Mouse (Mus musculus) right cerebral cortex, postnatal 4 days (tissue): Measurements from ENCODE around the gene Rpl35a.
A peak's percentile ranks its signal among the peaks of the same experiment; 100 is the strongest.
"Not testable (repeated sequence)": the region's sequence is repeated elsewhere in the genome, so short reads cannot be mapped to it uniquely, and the experiment has no call there.

Source experiments
- DNase-seq: peaks from one replicate; pipeline ENCODE4 v3.0.0-alpha.2; 2022

Rpl35a gene

GRCm38 (mm10) chr16:33056095-33056785 lies at the start of gene Rpl35a, which contains the start of gene Iqcg:
TSS of gene Rpl35a (plus strand) at chr16:33056453.
TSS of gene Iqcg (minus strand) at chr16:33056218.
- DNase-seq = peak; percentile 90

GRCm38 (mm10) chr16:33006888-33007287 lies 49.4 kb upstream of the Rpl35a start:
- no peak for DNase-seq

GRCm38 (mm10) chr16:33007436-33007835 lies 48.8 kb upstream of the Rpl35a start:
- no peak for DNase-seq

- no peak for DNase-seq
Observed at GRCm38 (mm10) chr16:33010166-33010565, 46.1 kb upstream of the Rpl35a start.

GRCm38 (mm10) chr16:33013801-33014200 lies 42.5 kb upstream of the Rpl35a start:
- no peak for DNase-seq

- DNase-seq = no peak
Observed at GRCm38 (mm10) chr16:33014921-33015320, 41.3 kb upstream of the Rpl35a start.

- DNase-seq = no peak
Observed at GRCm38 (mm10) chr16:33015396-33015907, 40.8 kb upstream of the Rpl35a start.

- no peak for DNase-seq
Observed at GRCm38 (mm10) chr16:33015986-33016385, 40.3 kb upstream of the Rpl35a start.

- DNase-seq = no peak
Observed at GRCm38 (mm10) chr16:33017677-33018349, 38.4 kb upstream of the Rpl35a start.

- no peak for DNase-seq
Observed at GRCm38 (mm10) chr16:33019117-33019770, 37.0 kb upstream of the Rpl35a start.

- no peak for DNase-seq
Observed at GRCm38 (mm10) chr16:33021381-33021780, 34.9 kb upstream of the Rpl35a start.

- DNase-seq = peak; percentile 85
Observed at GRCm38 (mm10) chr16:33023750-33024149, 32.5 kb upstream of the Rpl35a start.

- DNase-seq = no peak
Observed at GRCm38 (mm10) chr16:33024456-33025104, 31.7 kb upstream of the Rpl35a start.

- DNase-seq = no peak
Observed at GRCm38 (mm10) chr16:33026357-33026756, 29.9 kb upstream of the Rpl35a start.

- no peak for DNase-seq
Observed at GRCm38 (mm10) chr16:33036006-33036405, 20.2 kb upstream of the Rpl35a start.

- no peak for DNase-seq
Observed at GRCm38 (mm10) chr16:33042682-33043081, 13.6 kb upstream of the Rpl35a start.

GRCm38 (mm10) chr16:33043268-33043667 lies 13.0 kb upstream of the Rpl35a start:
- DNase-seq = no peak

GRCm38 (mm10) chr16:33048004-33048403 lies 8.2 kb upstream of the Rpl35a start:
- no peak for DNase-seq

GRCm38 (mm10) chr16:33048686-33049085 lies 7.6 kb upstream of the Rpl35a start:
- no peak for DNase-seq

- no peak for DNase-seq
Observed at GRCm38 (mm10) chr16:33049809-33050208, 6.4 kb upstream of the Rpl35a start.

GRCm38 (mm10) chr16:33053141-33053540 lies 3.1 kb upstream of the Rpl35a start:
- DNase-seq = no peak

- not testable (repeated sequence) for DNase-seq
Observed at GRCm38 (mm10) chr16:33054927-33055326, 1.3 kb upstream of the Rpl35a start.

- peak; percentile 8 for DNase-seq
Observed at GRCm38 (mm10) chr16:33055655-33056054, 598 bp upstream of the Rpl35a start.
